Mouse (Mus musculus) thymus, postnatal 10 days (tissue): ENCODE measurements at regions not wholly inside any gene's neighbourhood (a gene's known extent, or its start where the extent isn't known, plus 50 kb on each side); places are given as distances from the start of the nearest gene placed in this dataset.

ENCODE experiments used
- DNase-seq, 2 experiments: peaks; one replicate each; pipeline ENCODE4 v3.0.0; 2021; ENCODE audit warnings: low spot score in 2 of 2

- no peak for DNase-seq
These were observed 597.0 kb downstream of the Efnb2 start for GRCm38 (mm10) chr8:8064074-8064473.

- DNase-seq: no peak
These were observed 606.7 kb downstream of the Efnb2 start for GRCm38 (mm10) chr8:8054224-8054916.

GRCm38 (mm10) chr8:8051186-8051585 lies 609.9 kb downstream of the Efnb2 start:
- no peak for DNase-seq

GRCm38 (mm10) chr8:8050778-8051177 lies 610.3 kb downstream of the Efnb2 start:
- no peak for DNase-seq

GRCm38 (mm10) chr8:8044926-8045325 lies 616.1 kb downstream of the Efnb2 start:
- no peak for DNase-seq

- no peak for DNase-seq
These were observed 616.7 kb downstream of the Efnb2 start for GRCm38 (mm10) chr8:8044296-8044695.

- DNase-seq: no peak
These were observed 623.1 kb downstream of the Efnb2 start for GRCm38 (mm10) chr8:8037929-8038328.

- DNase-seq: no peak
These were observed 649.9 kb downstream of the Efnb2 start for GRCm38 (mm10) chr8:8011151-8011550.

GRCm38 (mm10) chr8:7994905-7995304 lies 666.1 kb downstream of the Efnb2 start:
- DNase-seq: no peak

- DNase-seq: no peak
These were observed 672.2 kb downstream of the Efnb2 start for GRCm38 (mm10) chr8:7988820-7989219.

GRCm38 (mm10) chr8:7977020-7977419 lies 684.0 kb downstream of the Efnb2 start:
- DNase-seq: no peak

GRCm38 (mm10) chr8:7973791-7974190 lies 687.3 kb downstream of the Efnb2 start:
- DNase-seq: no peak

- DNase-seq: no peak
These were observed 696.8 kb downstream of the Efnb2 start for GRCm38 (mm10) chr8:7964276-7964675.

GRCm38 (mm10) chr8:7956745-7957144 lies 704.3 kb downstream of the Efnb2 start:
- no peak for DNase-seq

GRCm38 (mm10) chr8:7954851-7955250 lies 706.2 kb downstream of the Efnb2 start:
- DNase-seq: no peak

- DNase-seq: no peak
These were observed 714.9 kb downstream of the Efnb2 start for GRCm38 (mm10) chr8:7945966-7946775.

- DNase-seq: no peak
These were observed 724.4 kb downstream of the Efnb2 start for GRCm38 (mm10) chr8:7936596-7936995.

- DNase-seq: no peak
These were observed 741.6 kb downstream of the Efnb2 start for GRCm38 (mm10) chr8:7919416-7919815.

GRCm38 (mm10) chr8:7894338-7894737 lies 766.7 kb downstream of the Efnb2 start:
- no peak for DNase-seq

GRCm38 (mm10) chr8:7853169-7853568 lies 807.9 kb downstream of the Efnb2 start:
- no peak for DNase-seq

- DNase-seq: no peak
These were observed 810.5 kb downstream of the Efnb2 start for GRCm38 (mm10) chr8:7850573-7850972.

- no peak for DNase-seq
These were observed 829.1 kb downstream of the Efnb2 start for GRCm38 (mm10) chr8:7831948-7832347.

- DNase-seq: no peak
These were observed 833.2 kb downstream of the Efnb2 start for GRCm38 (mm10) chr8:7827811-7828210.
